Mouse (Mus musculus) ovary, adult 2 months (tissue): ENCODE measurements around the gene Nlrc4. TPM values are rescaled to one million over a fixed set of nuclear protein-coding genes. Genes with fewer than 3 reads are reported as not detected.

ENCODE experiments used
- polyA plus RNA-seq: library from polyadenylated mRNA; depleted of rRNA; stranded (reverse); fragments of >200 nt; gene quantifications from 2 replicates; pipeline ENCODE4 v1.2.3, GENCODE M21; 2012; rRNA removed

Gene Nlrc4
- 0.16 and 0.20 TPM in 2 replicates for polyA plus RNA-seq

DNA sequence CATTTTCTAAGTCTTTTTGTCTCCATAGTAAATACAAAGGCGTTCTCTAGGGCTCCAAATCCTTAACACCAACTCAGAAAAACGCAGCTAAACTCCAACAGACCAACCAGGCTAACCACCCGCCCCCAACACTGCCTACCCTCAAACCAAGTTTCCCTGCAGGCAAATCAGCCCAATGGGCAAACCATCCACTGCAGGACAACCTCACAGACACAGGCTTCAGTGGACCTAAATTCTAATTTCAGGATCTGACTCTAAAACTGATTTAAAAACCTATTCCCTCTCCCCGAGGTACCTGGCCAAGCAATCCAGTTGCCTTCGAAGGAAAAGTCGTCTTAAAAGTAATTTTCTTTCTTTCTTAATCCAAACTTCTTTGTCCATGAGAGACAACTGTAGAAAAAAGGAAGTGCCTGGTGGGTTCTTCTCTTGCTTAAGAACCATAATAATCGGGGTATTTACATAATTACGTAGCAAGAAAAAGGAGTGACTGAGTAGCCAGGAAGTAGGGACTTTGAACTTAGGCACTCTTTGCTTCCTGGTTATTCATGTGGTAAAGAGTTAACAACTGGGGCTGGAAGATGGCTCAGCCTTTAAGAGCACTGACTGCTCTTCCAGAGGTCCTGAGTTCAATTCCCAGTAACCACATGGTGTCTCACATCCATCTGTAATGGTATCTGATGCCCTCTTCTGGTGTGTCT, at the start of gene Nlrc4:
Gene Nlrc4 (minus strand): TSS at position 432 of the 698 bp plus-strand sequence.

DNA sequence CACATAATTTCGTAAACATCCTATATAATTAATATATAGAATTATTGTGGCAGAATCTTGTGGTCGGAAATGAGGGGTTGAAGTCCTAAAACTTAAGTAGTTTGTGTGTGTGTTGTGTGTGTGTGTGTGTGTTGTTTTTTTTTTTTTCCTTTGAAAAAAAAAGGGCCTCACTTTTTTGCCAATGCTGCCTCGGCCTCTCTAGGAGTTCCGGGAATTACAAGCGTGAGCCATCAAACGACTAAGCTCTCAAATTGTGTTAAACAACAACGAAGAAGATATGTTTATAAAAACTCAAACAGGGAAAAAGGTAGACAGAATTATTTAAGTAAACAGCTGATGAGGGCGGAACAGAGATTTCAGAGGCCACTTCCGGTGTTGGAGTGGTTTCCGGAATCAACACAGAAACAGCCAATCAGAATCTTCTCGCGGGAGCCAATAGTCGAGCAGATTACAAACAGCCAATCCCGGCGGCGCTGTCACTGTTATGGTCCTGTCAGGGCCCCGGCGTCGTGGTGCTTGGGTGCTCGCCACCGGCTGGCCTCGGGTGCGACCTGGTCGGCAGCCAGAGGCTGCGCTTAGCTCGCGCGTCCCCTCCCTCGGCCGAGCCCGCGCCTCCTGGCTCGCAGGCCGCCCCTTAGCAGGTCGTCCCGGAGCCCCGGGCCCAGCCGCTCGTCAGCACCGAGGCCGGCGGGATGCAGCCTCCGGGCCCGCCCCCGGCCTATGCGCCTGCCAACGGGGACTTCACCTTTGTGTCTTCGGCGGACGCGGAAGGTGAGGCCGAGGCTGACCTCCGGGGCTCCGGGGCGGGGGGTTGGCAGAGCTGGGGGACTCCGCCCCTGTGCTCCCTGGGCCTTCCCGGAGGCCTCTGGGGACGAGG, 30.3 kb upstream of the Nlrc4 start, which contains the start of gene Yipf4:
Gene Yipf4 (plus strand): TSS at position 470 of the 877 bp plus-strand sequence.

DNA sequence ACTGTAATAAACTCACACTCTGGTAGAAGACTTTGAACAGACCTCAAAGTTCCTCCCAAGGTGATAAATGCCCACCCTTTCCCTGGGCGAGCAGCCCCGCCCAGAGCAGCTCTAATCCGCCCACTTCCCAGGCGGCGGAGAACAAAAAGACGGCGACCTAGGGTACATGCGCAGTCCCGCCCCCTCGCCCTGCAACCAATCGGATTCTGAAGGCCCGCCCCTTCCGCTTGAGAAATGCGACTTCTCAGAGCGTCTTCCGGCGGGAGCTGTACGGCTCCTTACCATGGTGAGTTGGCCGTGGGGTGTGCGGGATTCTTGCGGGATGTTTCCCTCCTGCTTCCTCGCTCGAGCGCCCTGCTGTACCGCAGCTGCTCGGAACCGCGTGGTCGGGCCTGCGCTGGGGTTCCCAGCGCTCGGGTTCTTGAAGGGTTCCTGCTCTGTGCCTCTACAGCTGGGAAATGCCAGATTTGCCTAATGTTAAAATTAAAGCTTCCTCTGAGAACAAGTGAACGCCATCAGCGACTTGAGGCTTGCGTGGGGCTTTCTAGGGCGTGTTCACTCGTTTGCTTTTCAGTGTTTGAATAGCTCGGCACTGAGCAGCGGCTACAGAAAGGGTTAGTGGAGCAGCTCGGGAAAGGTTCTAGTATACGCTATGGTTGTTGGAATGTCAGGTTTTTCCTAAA, 63.4 kb downstream of the Nlrc4 start, which contains the start of gene Slc30a6:
Gene Slc30a6 (plus strand): TSS at position 226 of the 683 bp plus-strand sequence.

Other genes starting within 250 kb of the Nlrc4 start
- gene Memo1, start 163.6 kb downstream of the Nlrc4 start, polyA plus RNA-seq: 42.2 and 45.6 TPM in 2 replicates
- gene Dpy30, start 135.2 kb downstream of the Nlrc4 start, polyA plus RNA-seq: 27.8 and 32.4 TPM in 2 replicates
- gene Spast, start 120.2 kb downstream of the Nlrc4 start, polyA plus RNA-seq: 10.6 and 14.1 TPM in 2 replicates
- gene Slc30a6, start 63.5 kb downstream of the Nlrc4 start, polyA plus RNA-seq: 12.1 and 19.2 TPM in 2 replicates
- gene Yipf4, start 30.4 kb upstream of the Nlrc4 start, polyA plus RNA-seq: 198 and 347 TPM in 2 replicates
- 96.4 and 104 TPM in 2 replicates for gene Birc6, start 69.2 kb upstream of the Nlrc4 start, polyA plus RNA-seq